In genomic region chr7:121677105-121677753, GRCm38 (mm10) we compare ENCODE assay signal across 12 mouse cellular contexts. TPM values are rescaled to one million over a fixed set of nuclear protein-coding genes. Genes with fewer than 3 reads are reported as not detected.
DNase-seq lines count a peak whose midpoint lies in the region; ATAC-seq and TF ChIP-seq lines count a peak whose summit lies in the region.
"Had no signal": no experiment of that assay in that cellular context is flagged by ENCODE, and none has a peak within 500 bp of the region (broad histone marks: within the 10 kb centered on the region; RNA-seq: fewer than 3 reads in every experiment).

No protein-coding gene starts in this region.

- H3K36me3 ChIP-seq in kidney, adult 2 months (ENCODE audit: control insufficient read depth, insufficient read depth, low read length) = 0 out of 2 replicates have a peak, but pooled peaks cover 1% of the 10 kb centered on the region
- peaks cover 37% of the 10 kb centered on the region for H3K36me3 ChIP-seq in kidney, embryonic 15.5 days
- H3K36me3 ChIP-seq in embryonic facial prominence, embryonic 14.5 days (ENCODE audit: control insufficient read depth, insufficient read depth, low read length) = peaks cover 13% of the 10 kb centered on the region
- no peaks in the 10 kb centered on the region for H3K36me3 ChIP-seq in heart, embryonic 11.5 days (ENCODE audit: control insufficient read depth, insufficient read depth, low read length)

- DNase-seq in adrenal gland, adult (ENCODE audit: inconsistent age in 2 of 2, low spot score in 1 of 2) = peak; percentile 23 to 40
- DNase-seq in adrenal gland, adult 18-20 months (ENCODE audit: low spot score in 2 of 2) = no peak
- peak; percentile 46 for DNase-seq in kidney, adult 2 months
- peak; percentile 25 for DNase-seq in adrenal gland, postnatal 10 days
- peak; percentile 57 for DNase-seq in embryonic facial prominence, embryonic 14.5 days (ENCODE audit: low spot score)
- DNase-seq: thymus, postnatal 25 days had no signal

- H3K4me2 ChIP-seq in kidney, embryonic 15.5 days = no peak overlapping the region
- no peak overlapping the region for H3K4me2 ChIP-seq in embryonic facial prominence, embryonic 14.5 days (ENCODE audit: low read depth, low read length)
- no peak overlapping the region for H3K4me2 ChIP-seq in heart, embryonic 11.5 days

- H3K9me3 ChIP-seq in kidney, embryonic 15.5 days (replicated peaks) = no peaks in the 10 kb centered on the region
- H3K9me3 ChIP-seq in embryonic facial prominence, embryonic 14.5 days (ENCODE audit: control insufficient read depth, low read length) = no peaks in the 10 kb centered on the region
- no peaks in the 10 kb centered on the region for H3K9me3 ChIP-seq in heart, embryonic 11.5 days (replicated peaks; ENCODE audit: control insufficient read depth, low read length)
- H3K9me3 ChIP-seq: hindbrain, embryonic 10.5 days had no signal

- no peak overlapping the region for H3K27ac ChIP-seq in kidney, adult 2 months (ENCODE audit: insufficient read depth, low read depth, low read length)
- H3K27ac ChIP-seq in kidney, embryonic 15.5 days = no peak overlapping the region
- H3K27ac ChIP-seq in embryonic facial prominence, embryonic 14.5 days (replicated peaks; ENCODE audit: low read depth, low read length) = no peak overlapping the region
- H3K27ac ChIP-seq in heart, embryonic 11.5 days (ENCODE audit: low read depth, low read length) = no peak overlapping the region
- H3K27ac ChIP-seq: hindbrain, embryonic 10.5 days had no signal

- no peak overlapping the region for H3K4me3 ChIP-seq in kidney, adult 2 months (ENCODE audit: insufficient read depth, low read depth, low read length)
- no peak overlapping the region for H3K4me3 ChIP-seq in kidney, embryonic 15.5 days (replicated peaks)
- H3K4me3 ChIP-seq in embryonic facial prominence, embryonic 14.5 days (ENCODE audit: low read depth, low read length) = no peak overlapping the region
- no peak overlapping the region for H3K4me3 ChIP-seq in heart, embryonic 11.5 days (ENCODE audit: low read depth, low read length)
- H3K4me3 ChIP-seq: hindbrain, embryonic 10.5 days had no signal

- H3K4me1 ChIP-seq in kidney, adult 2 months (ENCODE audit: control insufficient read depth, insufficient read depth, low read length) = no peaks in the 10 kb centered on the region
- 0 out of 2 replicates have a peak, but pooled peaks cover 2% of the 10 kb centered on the region for H3K4me1 ChIP-seq in kidney, embryonic 15.5 days
- H3K4me1 ChIP-seq in embryonic facial prominence, embryonic 14.5 days (ENCODE audit: control insufficient read depth, insufficient read depth, low read length) = no peaks in the 10 kb centered on the region
- H3K4me1 ChIP-seq in heart, embryonic 11.5 days (ENCODE audit: control insufficient read depth, insufficient read depth, low read length) = no peaks in the 10 kb centered on the region
- H3K4me1 ChIP-seq: hindbrain, embryonic 10.5 days had no signal

- no peaks in the 10 kb centered on the region for H3K27me3 ChIP-seq in kidney, adult 2 months (replicated peaks; ENCODE audit: control insufficient read depth, insufficient read depth, low read length)
- no peaks in the 10 kb centered on the region for H3K27me3 ChIP-seq in kidney, embryonic 15.5 days
- no peaks in the 10 kb centered on the region for H3K27me3 ChIP-seq in embryonic facial prominence, embryonic 14.5 days (replicated peaks; ENCODE audit: control insufficient read depth, insufficient read depth, low read length)
- H3K27me3 ChIP-seq in heart, embryonic 11.5 days (ENCODE audit: control insufficient read depth, insufficient read depth, low read length) = no peaks in the 10 kb centered on the region

- no peak for TF ChIP-seq POLR2A in kidney, adult 2 months (IDR thresholded peaks at IDR 0.05; ENCODE audit: low read depth, low read length)

- H3K9ac ChIP-seq in kidney, embryonic 15.5 days = no peak overlapping the region
- H3K9ac ChIP-seq in embryonic facial prominence, embryonic 14.5 days (ENCODE audit: low read depth, low read length) = no peak overlapping the region
- no peak overlapping the region for H3K9ac ChIP-seq in heart, embryonic 11.5 days (ENCODE audit: low read depth, low read length)

- no peak for ATAC-seq in kidney, embryonic 15.5 days (replicated peaks; ENCODE audit: low FRiP score)
- ATAC-seq in embryonic facial prominence, embryonic 14.5 days (ENCODE audit: low read depth) = peak; percentile 86; the same call in 1 of the 2 replicates
- ATAC-seq in megakaryocyte progenitor cell, adult 5-6 weeks (replicated peaks; ENCODE audit: poor library complexity) = no peak
- no peak; the same call in 1 of the 2 replicates for ATAC-seq in heart, embryonic 11.5 days (replicated peaks; ENCODE audit: insufficient number of reproducible peaks, low FRiP score, low TSS enrichment)

- 49% methylated on average over 4 of the region's 4 CpGs for WGBS in kidney, adult 2 months
- 68% methylated on average over 4 of the region's 4 CpGs for WGBS in kidney, embryonic 15.5 days
- 37% methylated on average over 4 of the region's 4 CpGs for WGBS in embryonic facial prominence, embryonic 14.5 days
- 58% methylated on average over 4 of the region's 4 CpGs for WGBS in heart, embryonic 11.5 days (ENCODE audit: insufficient replicate concordance)

- TF ChIP-seq CTCF in kidney, adult 2 months (conservative IDR thresholded peaks at IDR 0.05; ENCODE audit: insufficient read depth, insufficient read length, low read depth, low read length) = no peak

RNA-seq across cellular contexts. Expression of gene Usp31, which starts 29.8 kb away (rescaled TPM):
- total RNA-seq in adrenal gland, adult 18-20 months (2021) = 10 to 100 TPM; 15.8 to 17.1 TPM
- polyA plus RNA-seq in kidney, adult 2 months (2012; rRNA removed) = 3.7 and 5.8 TPM in 2 replicates
- 1.9 and 2.0 TPM in 2 replicates for polyA plus RNA-seq in kidney, embryonic 15.5 days (2015; fragmentation: Nextera tagmentation; extraction: Ambion mirVana)
- total RNA-seq in adrenal gland, postnatal 10 days (2021) = 10 to 100 TPM; 11.3 to 11.5 TPM
- 3.9 and 4.1 TPM in 2 replicates for polyA plus RNA-seq in embryonic facial prominence, embryonic 14.5 days (2014; fragmentation: Nextera tagmentation; extraction: Ambion mirVana)
- 10.9 and 11.4 TPM in 2 replicates for total RNA-seq in megakaryocyte progenitor cell, adult 5-6 weeks (2015)
- total RNA-seq in megakaryocyte progenitor cell, adult 5-6 weeks (2017) = 7.7 and 7.9 TPM in 2 replicates
- polyA plus RNA-seq in heart, embryonic 11.5 days (2014; fragmentation: Nextera tagmentation; extraction: Ambion mirVana) = 2.2 and 2.6 TPM in 2 replicates

RNA-seq across cellular contexts. Expression of gene Scnn1g, which starts 57.0 kb away (rescaled TPM):
- not detected for total RNA-seq in adrenal gland, adult 18-20 months (2021)
- 34.8 and 35.1 TPM in 2 replicates for polyA plus RNA-seq in kidney, adult 2 months (2012; rRNA removed)
- polyA plus RNA-seq in kidney, embryonic 15.5 days (2015; fragmentation: Nextera tagmentation; extraction: Ambion mirVana) = 22.0 and 23.0 TPM in 2 replicates
- total RNA-seq in adrenal gland, postnatal 10 days (2021) = under 1 TPM in 1 of 2 experiments, not detected in 1; 0.09 TPM
- 0.40 and 0.46 TPM in 2 replicates for polyA plus RNA-seq in embryonic facial prominence, embryonic 14.5 days (2014; fragmentation: Nextera tagmentation; extraction: Ambion mirVana)
- total RNA-seq in megakaryocyte progenitor cell, adult 5-6 weeks (2015) = not detected in 2 replicates
- not detected in 2 replicates for total RNA-seq in megakaryocyte progenitor cell, adult 5-6 weeks (2017)
- 0.07 and 0.20 TPM in 2 replicates for polyA plus RNA-seq in heart, embryonic 11.5 days (2014; fragmentation: Nextera tagmentation; extraction: Ambion mirVana)
- total RNA-seq: granulocyte monocyte progenitor cell, adult 5-6 weeks had no signal
- polyA plus RNA-seq: liver, embryonic 16.5 days had no signal

Comparison
In these comparisons a context has a peak if more than half of its experiments do, and no peak if none do; other contexts are left out.
1. DNase-seq: peak in adrenal gland, adult (2 of 2), kidney, adult 2 months (single experiment), adrenal gland, postnatal 10 days (single experiment) and embryonic facial prominence, embryonic 14.5 days (single experiment); none in adrenal gland, adult 18-20 months (0 of 2).
2. RNA of gene Scnn1g, which starts 57.0 kb away (polyA plus RNA-seq): 34.8 to 35.1 TPM in kidney, adult 2 months and 22.0 to 23.0 TPM in kidney, embryonic 15.5 days; 0.40 to 0.46 TPM in embryonic facial prominence, embryonic 14.5 days and 0.07 to 0.20 TPM in heart, embryonic 11.5 days; every median in the first group is over 10 times any median in the second.